Mouse (Mus musculus) hindbrain, postnatal 0 days (tissue): ENCODE data around the gene Ly6c2. TPM values are rescaled to one million over a fixed set of nuclear protein-coding genes. Genes with fewer than 3 reads are reported as not detected.
"Not testable (repeated sequence)": the region's sequence is repeated elsewhere in the genome, so short reads cannot be mapped to it uniquely, and the experiment has no call there.

Experiments
- ATAC-seq: fragments of 200-750 bp; cut with Nextera tagmentation; 2 replicates; pipeline ENCODE4 v1.8.0; 2017; ENCODE audit warnings: mild to moderate bottlenecking, moderate TSS enrichment, moderate library complexity
- DNase-seq: peaks from one replicate; pipeline ENCODE4 v3.0.0-alpha.2; 2015; ENCODE audit warnings: low spot score
- H3K27ac ChIP-seq: fragments of 300-500 bp; sonication (generic); 2 replicates; pipeline ENCODE4 v1.5.1; 2014; ENCODE audit warnings: mild to moderate bottlenecking
- H3K27me3 ChIP-seq: fragments of 300-500 bp; sonication (generic); 2 replicates; pipeline ENCODE4 v1.6.1; 2014; ENCODE audit warnings: low read length, mixed read lengths; ENCODE audit not compliant: insufficient read depth
- H3K36me3 ChIP-seq: fragments of 300-500 bp; sonication (generic); 2 replicates; pipeline ENCODE4 v1.6.1; 2014; ENCODE audit warnings: low read length, mixed read lengths; ENCODE audit not compliant: insufficient read depth
- H3K4me1 ChIP-seq: fragments of 300-500 bp; sonication (generic); 2 replicates; pipeline ENCODE4 v1.6.1; 2014; ENCODE audit warnings: antibody characterized with exemption, low read length, mixed read lengths; ENCODE audit not compliant: insufficient read depth
- H3K4me2 ChIP-seq: fragments of 300-500 bp; sonication (generic); 2 replicates; pipeline ENCODE4 v1.6.1; 2014; ENCODE audit warnings: low read depth, mild to moderate bottlenecking, low read length, moderate library complexity, mixed read lengths
- H3K4me3 ChIP-seq: fragments of 300-500 bp; sonication (generic); 2 replicates; pipeline ENCODE4 v1.5.1; 2014; ENCODE audit warnings: low read length
- H3K9ac ChIP-seq: fragments of 300-500 bp; sonication (generic); replicated peaks from 2 replicates; pipeline ENCODE4 v1.6.1; 2014; ENCODE audit warnings: mild to moderate bottlenecking, low read length, moderate library complexity, mixed read lengths
- H3K9me3 ChIP-seq: fragments of 300-500 bp; sonication (generic); 2 replicates; pipeline ENCODE4 v1.6.1; 2016; ENCODE audit warnings: low read length, mixed read lengths
- CTCF ChIP-seq: IDR thresholded peaks from 2 replicates; pipeline ENCODE4 v1.5.1; 2016; ENCODE audit warnings: antibody characterized with exemption, control low read depth, low read depth
- WGBS: fragments of 180-500 bp; shearing (Covaris S2); extraction: QIAGEN DNeasy Blood & Tissue Kit; methylation state at CpG from one replicate; pipeline ENCODE4 v1.1.7; 2014; 5-methylcytosine and 5-hydroxymethylcytosine counted together
- polyA plus RNA-seq: library from polyadenylated mRNA; unstranded; fragments of >200 nt; fragmentation: Nextera tagmentation; extraction: Ambion mirVana; gene quantifications from 2 replicates; pipeline ENCODE4 v1.2.1, GENCODE M21; 2015
- total RNA-seq: library from RNA; depleted of rRNA; stranded (reverse); fragments of >200 nt; gene quantifications from 2 replicates; pipeline ENCODE4 v1.2.3, GENCODE M21; 2014

Gene Ly6c2
- total and polyA plus RNA-seq, 2 experiments from 2014 or later, result 0.60 TPM; not detected in 1

GRCm38 (mm10) chr15:75120066-75120465, 8.3 kb upstream of the Ly6c2 start:
- DNase-seq (peak; percentile 8), ATAC-seq (no peak)
- H3K27ac ChIP-seq, result no peak overlapping the region
- H3K36me3 ChIP-seq, result no peaks in the 10 kb centered on the region
- H3K4me1 ChIP-seq, result no peaks in the 10 kb centered on the region
- 13% methylated on average over 2 of the region's 2 CpGs for WGBS
- H3K4me2 ChIP-seq, result no peak overlapping the region
- H3K27me3 ChIP-seq, result no peaks in the 10 kb centered on the region
- H3K9ac ChIP-seq, result no peak overlapping the region
- H3K9me3 ChIP-seq, result no peaks in the 10 kb centered on the region
- peak; percentile 74 for TF ChIP-seq CTCF
- no peak overlapping the region for H3K4me3 ChIP-seq

GRCm38 (mm10) chr15:75118742-75119141, 7.0 kb upstream of the Ly6c2 start:
- H3K27ac ChIP-seq, H3K4me1 ChIP-seq, H3K4me2 ChIP-seq, H3K27me3 ChIP-seq, H3K9ac ChIP-seq, H3K4me3 ChIP-seq, H3K9me3 ChIP-seq, H3K36me3 ChIP-seq, ATAC-seq: not testable (repeated sequence)
- DNase-seq, result peak; percentile 42
- TF ChIP-seq CTCF, result peak; percentile 69
- 19% methylated on average over 5 of the region's 7 CpGs for WGBS

- WGBS, result 94% methylated on average over 5 of the region's 5 CpGs
These were observed 5.7 kb upstream of the Ly6c2 start for GRCm38 (mm10) chr15:75117481-75117880.

GRCm38 (mm10) chr15:75116525-75116924, 4.8 kb upstream of the Ly6c2 start:
- ATAC-seq, result no peak
- no peak overlapping the region for H3K4me2 ChIP-seq
- no peaks in the 10 kb centered on the region for H3K9me3 ChIP-seq
- no peaks in the 10 kb centered on the region for H3K4me1 ChIP-seq
- H3K27me3 ChIP-seq, result no peaks in the 10 kb centered on the region
- H3K9ac ChIP-seq, result no peak overlapping the region
- no peak for DNase-seq
- no peak for TF ChIP-seq CTCF
- no peak overlapping the region for H3K27ac ChIP-seq
- no peak overlapping the region for H3K4me3 ChIP-seq
- WGBS, result 92% methylated on average over 2 of the region's 2 CpGs
- no peaks in the 10 kb centered on the region for H3K36me3 ChIP-seq

More at GRCm38 (mm10) chr15:75117481-75117880, 5.7 kb upstream of the Ly6c2 start:
- H3K27ac ChIP-seq, H3K4me2 ChIP-seq, H3K9ac ChIP-seq, H3K4me3 ChIP-seq, H3K27me3 ChIP-seq, H3K36me3 ChIP-seq, H3K9me3 ChIP-seq, ATAC-seq, H3K4me1 ChIP-seq, DNase-seq: not testable (repeated sequence)

GRCm38 (mm10) chr15:75110424-75110823, 1.3 kb downstream of the Ly6c2 start:
- not testable (repeated sequence) for H3K27me3 ChIP-seq, H3K36me3 ChIP-seq, H3K4me1 ChIP-seq, H3K27ac ChIP-seq, H3K9ac ChIP-seq, ATAC-seq, H3K4me3 ChIP-seq, H3K4me2 ChIP-seq, DNase-seq, H3K9me3 ChIP-seq
- 69% methylated on average over 2 of the region's 5 CpGs for WGBS

GRCm38 (mm10) chr15:75099261-75099660, 12.5 kb downstream of the Ly6c2 start:
- 87% methylated on average over 10 of the region's 10 CpGs for WGBS
- no peak for ATAC-seq
- Histone ChIP-seq H3K4me2 (no peak overlapping the region), H3K9ac (no peak overlapping the region), H3K9me3 (no peaks in the 10 kb centered on the region), H3K27me3 (no peaks in the 10 kb centered on the region), H3K27ac (no peak overlapping the region), H3K4me1 (no peaks in the 10 kb centered on the region), H3K36me3 (no peaks in the 10 kb centered on the region), H3K4me3 (no peak overlapping the region)
- DNase-seq, result no peak
- no peak for TF ChIP-seq CTCF

GRCm38 (mm10) chr15:75088041-75088440, 23.7 kb downstream of the Ly6c2 start:
- H3K4me3 ChIP-seq, H3K9me3 ChIP-seq, H3K27ac ChIP-seq, H3K9ac ChIP-seq, H3K36me3 ChIP-seq, H3K4me2 ChIP-seq, H3K27me3 ChIP-seq, H3K4me1 ChIP-seq, DNase-seq, ATAC-seq: not testable (repeated sequence)
- WGBS, result 17% methylated on average over 2 of the region's 2 CpGs
- TF ChIP-seq CTCF, result peak; percentile 64
